Mouse (Mus musculus) gastrocnemius, postnatal 36 days (tissue): ENCODE results near the gene Snapc4. TPM values are rescaled to one million over a fixed set of nuclear protein-coding genes. Genes with fewer than 3 reads are reported as not detected.
A peak's percentile ranks its signal among the peaks of the same experiment; 100 is the strongest.

ENCODE experiments used
- DNase-seq, 2 experiments: peaks; one replicate each; pipeline ENCODE4 v3.0.0; 2022
- intact Hi-C: fragments of 180-260 bp; cut with DNase I; formaldehyde crosslinking; loops from one replicate; pipeline ENCODE4 v1.15.1; 2025
- total RNA-seq, 2 experiments: library from RNA; stranded (reverse); gene quantifications; 2 replicates each; pipeline ENCODE4 v1.2.3; 2021

The Snapc4 gene
- total RNA-seq, 2 experiments from 2014 or later = 3.7 to 9.0 TPM

- intact Hi-C loops = no loop called here
- DNase-seq = no peak
Observed at GRCm38 (mm10) chr2:26348241-26348640, 32.2 kb downstream of the Snapc4 start.

- DNase-seq = no peak
- intact Hi-C loops = no loop called here
Observed at GRCm38 (mm10) chr2:26342609-26343490, 37.6 kb downstream of the Snapc4 start.

GRCm38 (mm10) chr2:26342044-26342443, 38.4 kb downstream of the Snapc4 start:
- peak in 1 of 2 experiments; percentile 38 for DNase-seq
- intact Hi-C loops = no loop called here

- DNase-seq = no peak
- intact Hi-C loops = no loop called here
Observed at GRCm38 (mm10) chr2:26341510-26341981, 38.9 kb downstream of the Snapc4 start.

GRCm38 (mm10) chr2:26339204-26339551, 41.3 kb downstream of the Snapc4 start:
- intact Hi-C loops = no loop called here
- DNase-seq = no peak

GRCm38 (mm10) chr2:26338302-26339203, 41.9 kb downstream of the Snapc4 start:
- intact Hi-C loops = no loop called here

GRCm38 (mm10) chr2:26330702-26331101, 49.8 kb downstream of the Snapc4 start:
- intact Hi-C loops = no loop called here
- no peak for DNase-seq

More at GRCm38 (mm10) chr2:26338302-26339203, 41.9 kb downstream of the Snapc4 start:
- DNase-seq = no peak

- no peak for DNase-seq
- intact Hi-C loops = no loop called here
Observed at GRCm38 (mm10) chr2:26330056-26330468, 50.4 kb downstream of the Snapc4 start.

- intact Hi-C loops = loop anchor here (5.0 kb wide), 1 partner anchor 233 kb away; no protein-coding TSS in a partner anchor
- no peak for DNase-seq
Observed at GRCm38 (mm10) chr2:26329402-26329801, 51.1 kb downstream of the Snapc4 start.

GRCm38 (mm10) chr2:26327852-26328251, 52.6 kb downstream of the Snapc4 start:
- intact Hi-C loops = loop anchor here (5.0 kb wide), 1 partner anchor 234 kb away; no protein-coding TSS in a partner anchor
- no peak for DNase-seq

- peak in 1 of 2 experiments; percentile 42 for DNase-seq
- intact Hi-C loops = loop anchor here (5.0 kb wide), 1 partner anchor 237 kb away; no protein-coding TSS in a partner anchor
Observed at GRCm38 (mm10) chr2:26325386-26326181, 54.9 kb downstream of the Snapc4 start.

GRCm38 (mm10) chr2:26324917-26325316, 55.5 kb downstream of the Snapc4 start:
- intact Hi-C loops = loop anchor here (5.0 kb wide), 1 partner anchor 237 kb away; no protein-coding TSS in a partner anchor
- no peak for DNase-seq

GRCm38 (mm10) chr2:26323589-26324325, 56.7 kb downstream of the Snapc4 start:
- intact Hi-C loops = no loop called here
- DNase-seq = no peak

- DNase-seq = no peak
- intact Hi-C loops = no loop called here
Observed at GRCm38 (mm10) chr2:26320245-26321185, 59.9 kb downstream of the Snapc4 start.

- intact Hi-C loops = no loop called here
- DNase-seq = no peak
Observed at GRCm38 (mm10) chr2:26319519-26320244, 60.8 kb downstream of the Snapc4 start.

- intact Hi-C loops = no loop called here
Observed at GRCm38 (mm10) chr2:26319109-26319508, 61.3 kb downstream of the Snapc4 start.

GRCm38 (mm10) chr2:26317991-26318672, 62.3 kb downstream of the Snapc4 start:
- intact Hi-C loops = no loop called here
- DNase-seq = no peak

More at GRCm38 (mm10) chr2:26319109-26319508, 61.3 kb downstream of the Snapc4 start:
- DNase-seq = no peak
